Mouse (Mus musculus): Measurements from ENCODE around the gene Mlph. TPM values are rescaled to one million over a fixed set of nuclear protein-coding genes. Genes with fewer than 3 reads are reported as not detected.
A peak's percentile ranks its signal among the peaks of the same experiment; 100 is the strongest.

Gene Mlph
- polyA plus RNA-seq (2015; fragmentation: Nextera tagmentation; extraction: Ambion mirVana), result not detected in 2 replicates

- H3K4me1 ChIP-seq (replicated peaks), result 0 out of 2 replicates have a peak, but pooled peaks cover 2% of the 10 kb centered on the region
- no peak within 1 kb of the TSS for H3K4me3 ChIP-seq (replicated peaks)
- peaks cover 26% of the 10 kb centered on the region; the same call in 1 of the 2 replicates for H3K27me3 ChIP-seq
- H3K27ac ChIP-seq (replicated peaks), result no peak within 1 kb of the TSS
- H3K9ac ChIP-seq, result no peak within 1 kb of the TSS
- H3K4me2 ChIP-seq, result peak within 1 kb of the TSS; percentile 33
- H3K9me3 ChIP-seq (replicated peaks), result no peaks in the 10 kb centered on the region
- WGBS (ENCODE audit: insufficient replicate concordance), result 10% methylated on average over 18 of the region's 18 CpGs
- ATAC-seq (ENCODE audit: insufficient read depth), result no peak
- H3K36me3 ChIP-seq (replicated peaks), result no peaks in the 10 kb centered on the region
These were observed at the start of gene Mlph for GRCm38 (mm10) chr1:90914948-90915569. Mlph (plus strand) TSS chr1:90915085.

- no peak overlapping the region for H3K4me2 ChIP-seq
- H3K27me3 ChIP-seq, result no peaks in the 10 kb centered on the region
- H3K36me3 ChIP-seq (replicated peaks), result no peaks in the 10 kb centered on the region
- no peaks in the 10 kb centered on the region for H3K9me3 ChIP-seq (replicated peaks)
- WGBS (ENCODE audit: insufficient replicate concordance), result 69% methylated on average over 7 of the region's 7 CpGs
- no peak for ATAC-seq (ENCODE audit: insufficient read depth)
- H3K27ac ChIP-seq (replicated peaks), result no peak overlapping the region
- H3K9ac ChIP-seq, result no peak overlapping the region
- H3K4me1 ChIP-seq (replicated peaks), result no peaks in the 10 kb centered on the region
- no peak overlapping the region for H3K4me3 ChIP-seq (replicated peaks)
These were observed 48.2 kb upstream of the Mlph start for GRCm38 (mm10) chr1:90866734-90867133.

GRCm38 (mm10) chr1:90870581-90870980 is 44.3 kb upstream of the Mlph start:
- no peaks in the 10 kb centered on the region for H3K4me1 ChIP-seq (replicated peaks)
- WGBS (ENCODE audit: insufficient replicate concordance), result 58% methylated on average over 2 of the region's 2 CpGs
- H3K9me3 ChIP-seq (replicated peaks), result no peaks in the 10 kb centered on the region
- H3K27ac ChIP-seq (replicated peaks), result no peak overlapping the region
- H3K4me2 ChIP-seq, result no peak overlapping the region
- no peaks in the 10 kb centered on the region for H3K36me3 ChIP-seq (replicated peaks)
- no peak for ATAC-seq (ENCODE audit: insufficient read depth)
- no peak overlapping the region for H3K4me3 ChIP-seq (replicated peaks)
- no peaks in the 10 kb centered on the region for H3K27me3 ChIP-seq
- H3K9ac ChIP-seq, result no peak overlapping the region

- Histone ChIP-seq H3K9ac (no peak overlapping the region), H3K4me2 (no peak overlapping the region), H3K9me3 (replicated peaks) (no peaks in the 10 kb centered on the region), H3K4me3 (replicated peaks) (no peak overlapping the region), H3K4me1 (replicated peaks) (no peaks in the 10 kb centered on the region), H3K27ac (replicated peaks) (no peak overlapping the region), H3K27me3 (no peaks in the 10 kb centered on the region), H3K36me3 (replicated peaks) (no peaks in the 10 kb centered on the region)
- WGBS (ENCODE audit: insufficient replicate concordance), result 60% methylated on average over 8 of the region's 8 CpGs
- no peak for ATAC-seq (ENCODE audit: insufficient read depth)
These were observed 39.5 kb upstream of the Mlph start for GRCm38 (mm10) chr1:90875371-90875770.

- Histone ChIP-seq H3K27ac (replicated peaks) (no peak overlapping the region), H3K9me3 (replicated peaks) (no peaks in the 10 kb centered on the region), H3K4me3 (replicated peaks) (no peak overlapping the region), H3K4me1 (replicated peaks) (no peaks in the 10 kb centered on the region), H3K36me3 (replicated peaks) (no peaks in the 10 kb centered on the region), H3K4me2 (no peak overlapping the region), H3K9ac (no peak overlapping the region), H3K27me3 (no peaks in the 10 kb centered on the region)
- 33% methylated on average over 2 of the region's 2 CpGs for WGBS (ENCODE audit: insufficient replicate concordance)
- no peak for ATAC-seq (ENCODE audit: insufficient read depth)
These were observed 38.9 kb upstream of the Mlph start for GRCm38 (mm10) chr1:90875961-90876360.

GRCm38 (mm10) chr1:90876486-90877270 is 38.2 kb upstream of the Mlph start:
- Histone ChIP-seq H3K27ac (replicated peaks) (no peak overlapping the region), H3K9ac (no peak overlapping the region), H3K9me3 (replicated peaks) (no peaks in the 10 kb centered on the region), H3K36me3 (replicated peaks) (no peaks in the 10 kb centered on the region), H3K4me3 (replicated peaks) (no peak overlapping the region), H3K27me3 (no peaks in the 10 kb centered on the region), H3K4me1 (replicated peaks) (no peaks in the 10 kb centered on the region), H3K4me2 (no peak overlapping the region)
- WGBS (ENCODE audit: insufficient replicate concordance), result 32% methylated on average over 5 of the region's 5 CpGs
- ATAC-seq (ENCODE audit: insufficient read depth), result no peak

GRCm38 (mm10) chr1:90885771-90886460 is 29.0 kb upstream of the Mlph start:
- 46% methylated on average over 6 of the region's 6 CpGs for WGBS (ENCODE audit: insufficient replicate concordance)
- Histone ChIP-seq H3K36me3 (replicated peaks) (no peaks in the 10 kb centered on the region), H3K4me3 (replicated peaks) (no peak overlapping the region), H3K4me2 (no peak overlapping the region), H3K27me3 (no peaks in the 10 kb centered on the region), H3K27ac (replicated peaks) (no peak overlapping the region), H3K9ac (no peak overlapping the region), H3K9me3 (replicated peaks) (no peaks in the 10 kb centered on the region), H3K4me1 (replicated peaks) (no peaks in the 10 kb centered on the region)
- ATAC-seq (ENCODE audit: insufficient read depth), result no peak

GRCm38 (mm10) chr1:90894521-90894920 is 20.4 kb upstream of the Mlph start:
- WGBS (ENCODE audit: insufficient replicate concordance), result 34% methylated on average over 3 of the region's 3 CpGs

GRCm38 (mm10) chr1:90895004-90895403 is 19.9 kb upstream of the Mlph start:
- ATAC-seq (ENCODE audit: insufficient read depth), result no peak
- no peak overlapping the region for H3K4me3 ChIP-seq (replicated peaks)
- no peaks in the 10 kb centered on the region for H3K27me3 ChIP-seq
- H3K36me3 ChIP-seq (replicated peaks), result no peaks in the 10 kb centered on the region
- 51% methylated on average over 3 of the region's 3 CpGs for WGBS (ENCODE audit: insufficient replicate concordance)
- H3K9me3 ChIP-seq (replicated peaks), result no peaks in the 10 kb centered on the region
- H3K27ac ChIP-seq (replicated peaks), result no peak overlapping the region
- H3K4me2 ChIP-seq, result no peak overlapping the region
- no peaks in the 10 kb centered on the region for H3K4me1 ChIP-seq (replicated peaks)
- no peak overlapping the region for H3K9ac ChIP-seq

More at GRCm38 (mm10) chr1:90894521-90894920, 20.4 kb upstream of the Mlph start:
- ATAC-seq (ENCODE audit: insufficient read depth), result no peak
- Histone ChIP-seq H3K4me2 (no peak overlapping the region), H3K4me1 (replicated peaks) (no peaks in the 10 kb centered on the region), H3K9ac (no peak overlapping the region), H3K9me3 (replicated peaks) (no peaks in the 10 kb centered on the region), H3K4me3 (replicated peaks) (no peak overlapping the region), H3K27me3 (no peaks in the 10 kb centered on the region), H3K27ac (replicated peaks) (no peak overlapping the region), H3K36me3 (replicated peaks) (no peaks in the 10 kb centered on the region)

- no peak overlapping the region for H3K27ac ChIP-seq (replicated peaks)
- no peaks in the 10 kb centered on the region for H3K36me3 ChIP-seq (replicated peaks)
These were observed 18.6 kb upstream of the Mlph start for GRCm38 (mm10) chr1:90896281-90896680.

GRCm38 (mm10) chr1:90896741-90897361 is 18.0 kb upstream of the Mlph start:
- no peak for ATAC-seq (ENCODE audit: insufficient read depth)
- 59% methylated on average over 14 of the region's 14 CpGs for WGBS (ENCODE audit: insufficient replicate concordance)

More at GRCm38 (mm10) chr1:90896281-90896680, 18.6 kb upstream of the Mlph start:
- ATAC-seq (ENCODE audit: insufficient read depth), result no peak
- Histone ChIP-seq H3K4me2 (no peak overlapping the region), H3K4me1 (replicated peaks) (no peaks in the 10 kb centered on the region), H3K9ac (no peak overlapping the region), H3K27me3 (no peaks in the 10 kb centered on the region), H3K4me3 (replicated peaks) (no peak overlapping the region), H3K9me3 (replicated peaks) (no peaks in the 10 kb centered on the region)
- WGBS (ENCODE audit: insufficient replicate concordance), result 74% methylated on average over 4 of the region's 4 CpGs

More at GRCm38 (mm10) chr1:90896741-90897361, 18.0 kb upstream of the Mlph start:
- H3K9ac ChIP-seq, result no peak overlapping the region
- no peaks in the 10 kb centered on the region for H3K4me1 ChIP-seq (replicated peaks)
- no peaks in the 10 kb centered on the region for H3K27me3 ChIP-seq
- H3K4me2 ChIP-seq, result no peak overlapping the region
- H3K9me3 ChIP-seq (replicated peaks), result no peaks in the 10 kb centered on the region
- H3K4me3 ChIP-seq (replicated peaks), result no peak overlapping the region
- no peak overlapping the region for H3K27ac ChIP-seq (replicated peaks)
- no peaks in the 10 kb centered on the region for H3K36me3 ChIP-seq (replicated peaks)

Data from liver, embryonic 15.5 days (tissue).